Comparison of ENCODE assay signal across 42 mouse cellular contexts in the genomic region with DNA sequence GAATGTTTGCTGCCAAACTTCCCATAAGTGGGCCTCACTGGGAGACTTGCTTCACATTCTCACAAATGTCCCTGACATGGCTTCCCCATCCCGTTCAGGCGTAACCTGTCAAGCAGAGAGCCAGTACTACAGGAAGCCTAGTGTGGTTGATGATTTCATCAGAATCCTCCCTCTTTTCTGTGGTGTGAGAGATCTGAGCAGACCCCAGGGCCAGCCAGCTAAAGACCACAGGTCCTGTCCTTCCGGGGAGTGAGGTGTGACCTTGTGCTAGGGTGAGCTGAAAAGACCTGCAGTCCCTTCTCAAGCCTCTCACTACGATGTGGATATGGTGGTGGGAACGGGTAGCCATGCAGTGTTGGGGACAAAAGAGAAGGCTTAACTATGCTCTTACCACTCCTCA. TPM values are rescaled to one million over a fixed set of nuclear protein-coding genes. Genes with fewer than 3 reads are reported as not detected.
"Had no signal": no experiment of that assay in that cellular context is flagged by ENCODE, and none has a peak within 500 bp of the region (broad histone marks: within the 10 kb centered on the region; RNA-seq: fewer than 3 reads in every experiment).

No protein-coding gene starts in this region.

- H3K36me3 ChIP-seq: heart, embryonic 10.5 days; heart, embryonic 13.5 days; heart, embryonic 15.5 days; hindbrain, embryonic 13.5 days; hindbrain, embryonic 15.5 days; kidney, embryonic 15.5 days; limb, embryonic 13.5 days; limb, embryonic 15.5 days; liver, embryonic 12.5 days had no signal

- H3K27me3 ChIP-seq: heart, embryonic 13.5 days; heart, embryonic 15.5 days; hindbrain, embryonic 13.5 days; hindbrain, embryonic 15.5 days; kidney, embryonic 15.5 days; limb, embryonic 13.5 days; limb, embryonic 15.5 days; liver, embryonic 12.5 days had no signal

- H3K27ac ChIP-seq: gastrocnemius, adult 2 months; heart, embryonic 10.5 days; heart, embryonic 13.5 days; heart, embryonic 15.5 days; hindbrain, embryonic 13.5 days; hindbrain, embryonic 15.5 days; hindbrain, postnatal 0 days; kidney, embryonic 15.5 days; kidney, postnatal 0 days; limb, embryonic 13.5 days; limb, embryonic 15.5 days; liver, embryonic 12.5 days had no signal

- H3K9ac ChIP-seq: heart, embryonic 13.5 days; heart, embryonic 15.5 days; hindbrain, embryonic 13.5 days; hindbrain, embryonic 15.5 days; kidney, embryonic 15.5 days; limb, embryonic 13.5 days; limb, embryonic 15.5 days; liver, embryonic 12.5 days had no signal

- H3K4me3 ChIP-seq: gastrocnemius, adult 2 months; heart, embryonic 10.5 days; heart, embryonic 13.5 days; heart, embryonic 15.5 days; hindbrain, embryonic 13.5 days; hindbrain, embryonic 15.5 days; kidney, embryonic 15.5 days; limb, embryonic 13.5 days; limb, embryonic 15.5 days; liver, embryonic 12.5 days had no signal

- H3K4me1 ChIP-seq: heart, embryonic 10.5 days; heart, embryonic 13.5 days; hindbrain, embryonic 13.5 days; hindbrain, embryonic 15.5 days; kidney, embryonic 15.5 days; limb, embryonic 13.5 days; limb, embryonic 15.5 days; liver, embryonic 12.5 days had no signal

- ATAC-seq: hindbrain, postnatal 0 days; intestine, embryonic 16.5 days; liver, embryonic 12.5 days had no signal

- H3K9me3 ChIP-seq: heart, embryonic 10.5 days; heart, embryonic 13.5 days; heart, embryonic 15.5 days; hindbrain, embryonic 13.5 days; hindbrain, embryonic 15.5 days; kidney, embryonic 15.5 days; limb, embryonic 13.5 days; limb, embryonic 15.5 days; liver, embryonic 12.5 days had no signal

- H3K4me2 ChIP-seq: heart, embryonic 13.5 days; heart, embryonic 15.5 days; hindbrain, embryonic 13.5 days; hindbrain, embryonic 15.5 days; kidney, embryonic 15.5 days; limb, embryonic 13.5 days; limb, embryonic 15.5 days; liver, embryonic 12.5 days had no signal

- DNase-seq: gastrocnemius, adult 2 months; gastrocnemius, postnatal 10 days; gastrocnemius, postnatal 25 days; heart, adult 18-20 months; heart, postnatal 14 days; heart, postnatal 36 days; kidney, adult 11 months; kidney, adult 2 months; kidney, adult 9 months; kidney, postnatal 14 days; kidney, postnatal 36 days; layer of hippocampus, adult 9-11 months; layer of hippocampus, postnatal 36 days; left cerebral cortex, postnatal 4 days had no signal

RNA-seq across cellular contexts. Expression of a gene that starts 17.7 kb away (rescaled TPM):
- total RNA-seq: gastrocnemius, adult 2 months; gastrocnemius, postnatal 10 days; gastrocnemius, postnatal 25 days; gastrocnemius, postnatal 4 days; heart, adult 18-20 months; heart, adult 8-10 months; heart, postnatal 14 days; heart, postnatal 36 days; hematopoietic stem cell, adult 5-6 weeks; hindbrain, postnatal 0 days; layer of hippocampus, adult 18-20 months; layer of hippocampus, adult 8-10 months; layer of hippocampus, postnatal 14 days; layer of hippocampus, postnatal 36 days; left cerebral cortex, adult 18-20 months; left cerebral cortex, adult 8-10 months; left cerebral cortex, postnatal 10 days; left cerebral cortex, postnatal 25 days; left cerebral cortex, postnatal 4 days; liver, adult 2 months had no signal
- polyA plus RNA-seq: heart, embryonic 10.5 days; heart, embryonic 13.5 days; heart, embryonic 15.5 days; heart, postnatal 0 days; hindbrain, embryonic 11.5 days; hindbrain, embryonic 13.5 days; hindbrain, embryonic 15.5 days; hindbrain, postnatal 0 days; intestine, embryonic 14.5 days; intestine, embryonic 16.5 days; kidney, adult 2 months; kidney, embryonic 15.5 days; kidney, postnatal 0 days; large intestine, adult 2 months; limb, embryonic 11.5 days; limb, embryonic 13.5 days; limb, embryonic 15.5 days; liver, adult 2 months; liver, embryonic 12.5 days had no signal
